Mouse (Mus musculus) lung, adult 10 weeks (tissue): Measurements from ENCODE around the gene Igfbp4. TPM values are rescaled to one million over a fixed set of nuclear protein-coding genes. Genes with fewer than 3 reads are reported as not detected.

ENCODE experiments used
- polyA plus RNA-seq: library from polyadenylated mRNA; stranded (reverse); fragments of 350-450 nt; fragmentation: Illumina TruSeq; extraction: RNeasy Lipid Tissue Mini Kit (QIAGEN cat#74804); gene quantifications from one replicate; pipeline ENCODE4 v1.2.3, GENCODE M21; 2014; ENCODE audit warnings: low read depth, low replicate concordance; ENCODE audit not compliant: insufficient read depth

Igfbp4 gene
- 172 TPM for polyA plus RNA-seq

GRCm38 (mm10) chr11:99041051-99041729 is at the start of gene Igfbp4:
TSS of gene Igfbp4 (plus strand) at chr11:99041244.

GRCm38 (mm10) chr11:99023500-99024467 is 17.3 kb upstream of the Igfbp4 start, which contains the start of gene Top2a:
TSS of gene Top2a (minus strand) at chr11:99024189.

GRCm38 (mm10) chr11:99089077-99089601 is 48.1 kb downstream of the Igfbp4 start, which contains the start of gene Tns4:
TSS of gene Tns4 (minus strand) at chr11:99089306.

Other genes starting within 250 kb of the Igfbp4 start
- 40.5 TPM for gene Msl1, start 245.7 kb upstream of the Igfbp4 start, polyA plus RNA-seq
- gene Casc3, start 236.3 kb upstream of the Igfbp4 start, polyA plus RNA-seq, result 20.7 TPM
- 1.1 TPM for gene Rapgefl1, start 204.5 kb upstream of the Igfbp4 start, polyA plus RNA-seq
- 5.1 TPM for gene Wipf2, start 177.6 kb upstream of the Igfbp4 start, polyA plus RNA-seq
- 0.92 TPM for gene Cdc6, start 133.4 kb upstream of the Igfbp4 start, polyA plus RNA-seq
- 18.0 TPM for gene Rara, start 113.4 kb upstream of the Igfbp4 start, polyA plus RNA-seq
- gene Gjd3, start 58.2 kb upstream of the Igfbp4 start, polyA plus RNA-seq, result not detected
- gene Top2a, start 17.1 kb upstream of the Igfbp4 start, polyA plus RNA-seq, result 2.3 TPM
- 0.74 TPM for gene Tns4, start 48.1 kb downstream of the Igfbp4 start, polyA plus RNA-seq
- gene Ccr7, start 113.8 kb downstream of the Igfbp4 start, polyA plus RNA-seq, result 20.9 TPM
- 64.1 TPM for gene Smarce1, start 189.8 kb downstream of the Igfbp4 start, polyA plus RNA-seq
- 0.65 TPM for gene Krt222, start 202.8 kb downstream of the Igfbp4 start, polyA plus RNA-seq
- gene Krt24, start 244.0 kb downstream of the Igfbp4 start, polyA plus RNA-seq, result not detected